Mouse (Mus musculus) cerebellum, adult 2 months (tissue): ENCODE measurements around the gene Ppp3r1.

Experiments used
- CTCF ChIP-seq: fragments of 200-500 bp; IDR thresholded peaks from 2 replicates; pipeline ENCODE4 v1.5.1; 2011; ENCODE audit warnings: low read depth, mild to moderate bottlenecking, control low read depth, low read length, moderate library complexity, borderline replicate concordance; ENCODE audit not compliant: insufficient read depth
- POLR2A ChIP-seq: fragments of 200-500 bp; IDR thresholded peaks from 2 replicates; pipeline ENCODE4 v1.6.1; 2011; ENCODE audit warnings: low read length, control low read depth, borderline replicate concordance; ENCODE audit not compliant: insufficient read depth

- TF ChIP-seq CTCF: no peak
- no peak for TF ChIP-seq POLR2A
These were observed 62.1 kb downstream of the Ppp3r1 start for GRCm38 (mm10) chr11:17221126-17221525.
